Comparison of ENCODE assay signal across 26 mouse cellular contexts in the genomic region with DNA sequence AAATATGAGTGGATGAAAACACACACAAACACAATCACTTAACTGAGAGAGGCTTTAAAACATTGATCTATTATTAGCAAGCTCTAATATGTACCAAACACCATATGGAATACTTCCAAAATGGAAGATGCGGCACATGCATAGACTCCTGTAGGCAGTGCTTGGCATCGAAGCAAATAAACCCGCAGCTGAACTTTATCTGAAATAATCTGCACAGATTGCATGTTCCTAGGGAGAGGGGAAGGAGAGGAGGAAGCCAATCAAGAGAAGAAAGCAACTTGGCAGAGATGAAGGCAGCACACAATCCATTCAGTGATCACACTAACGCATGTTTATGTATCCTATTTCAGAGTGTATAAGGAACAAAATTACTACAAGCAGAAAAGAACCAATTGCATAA.
DNase-seq lines count a peak whose midpoint lies in the region; ATAC-seq and TF ChIP-seq lines count a peak whose summit lies in the region.
"Had no signal": no experiment of that assay in that cellular context is flagged by ENCODE, and none has a peak within 500 bp of the region (broad histone marks: within the 10 kb centered on the region; RNA-seq: fewer than 3 reads in every experiment).

No protein-coding gene starts in this region.

- WGBS in hindbrain, postnatal 0 days = 65% methylated on average over 4 of the region's 4 CpGs
- 72% methylated on average over 4 of the region's 4 CpGs for WGBS in hindbrain, embryonic 16.5 days
- WGBS in kidney, adult 2 months = 68% methylated on average over 4 of the region's 4 CpGs

- no peaks in the 10 kb centered on the region for H3K27me3 ChIP-seq in hindbrain, postnatal 0 days (ENCODE audit: insufficient read depth, low read length)
- no peaks in the 10 kb centered on the region for H3K27me3 ChIP-seq in hindbrain, embryonic 16.5 days (replicated peaks; ENCODE audit: control insufficient read depth, insufficient read depth, low read length)
- H3K27me3 ChIP-seq in kidney, adult 2 months (replicated peaks; ENCODE audit: control insufficient read depth, insufficient read depth, low read length) = no peaks in the 10 kb centered on the region
- H3K27me3 ChIP-seq: embryonic facial prominence, embryonic 13.5 days; heart, embryonic 13.5 days; limb, embryonic 13.5 days; liver, embryonic 12.5 days had no signal

- H3K4me3 ChIP-seq in hindbrain, postnatal 0 days (ENCODE audit: low read length) = no peak overlapping the region
- H3K4me3 ChIP-seq in hindbrain, embryonic 16.5 days (ENCODE audit: low read length) = no peak overlapping the region
- no peak overlapping the region for H3K4me3 ChIP-seq in kidney, adult 2 months (ENCODE audit: insufficient read depth, low read depth, low read length)
- H3K4me3 ChIP-seq: embryonic facial prominence, embryonic 13.5 days; heart, adult 2 months; heart, embryonic 13.5 days; limb, embryonic 13.5 days; liver, embryonic 12.5 days; midbrain, embryonic 10.5 days; myocyte had no signal

- no peak overlapping the region for H3K27ac ChIP-seq in hindbrain, postnatal 0 days
- no peak overlapping the region for H3K27ac ChIP-seq in hindbrain, embryonic 16.5 days (ENCODE audit: low read depth, low read length)
- no peak overlapping the region for H3K27ac ChIP-seq in kidney, adult 2 months (ENCODE audit: insufficient read depth, low read depth, low read length)
- H3K27ac ChIP-seq: embryonic facial prominence, embryonic 13.5 days; heart, adult 2 months; heart, embryonic 13.5 days; kidney, postnatal 0 days; limb, embryonic 13.5 days; liver, embryonic 12.5 days; midbrain, embryonic 10.5 days; stomach, postnatal 0 days had no signal

- peak; percentile 44 for DNase-seq in cerebellum, adult 11-12 months
- DNase-seq in cerebellum, postnatal 4 days (ENCODE audit: low spot score in 2 of 2) = no peak
- peak; percentile 9 for DNase-seq in hindbrain, postnatal 0 days (ENCODE audit: low spot score)
- peak; percentile 70 for DNase-seq in brain, embryonic 14.5 days (ENCODE audit: low read depth)
- DNase-seq in cerebellum, postnatal 25 days = peak; percentile 32 to 54
- DNase-seq in kidney, adult 2 months = no peak
- DNase-seq: adrenal gland, postnatal 14 days; gastrocnemius, postnatal 36 days; heart, adult 2 months; heart, postnatal 14 days; kidney, adult 18-20 months; lung, adult 18-20 months; lung, postnatal 10 days; right cerebral cortex, postnatal 14 days; thymus, adult 2 months had no signal

- H3K9me3 ChIP-seq in hindbrain, postnatal 0 days (ENCODE audit: low read length) = no peaks in the 10 kb centered on the region
- H3K9me3 ChIP-seq in hindbrain, embryonic 16.5 days (ENCODE audit: control insufficient read depth, low read length) = no peaks in the 10 kb centered on the region
- H3K9me3 ChIP-seq: embryonic facial prominence, embryonic 13.5 days; heart, embryonic 13.5 days; limb, embryonic 13.5 days; liver, embryonic 12.5 days; midbrain, embryonic 10.5 days had no signal

- H3K4me2 ChIP-seq in hindbrain, postnatal 0 days (ENCODE audit: low read depth, low read length) = no peak overlapping the region
- H3K4me2 ChIP-seq in hindbrain, embryonic 16.5 days (ENCODE audit: low read length) = no peak overlapping the region
- H3K4me2 ChIP-seq: embryonic facial prominence, embryonic 13.5 days; heart, embryonic 13.5 days; limb, embryonic 13.5 days; liver, embryonic 12.5 days had no signal

- no peak for TF ChIP-seq CTCF in hindbrain, postnatal 0 days (IDR thresholded peaks at IDR 0.05; ENCODE audit: low read depth)
- TF ChIP-seq CTCF in brain, embryonic 14.5 days (IDR thresholded peaks at IDR 0.05; ENCODE audit: borderline replicate concordance, extremely low read depth, insufficient read depth, insufficient read length) = no peak
- no peak for TF ChIP-seq CTCF in kidney, adult 2 months (conservative IDR thresholded peaks at IDR 0.05; ENCODE audit: insufficient read depth, insufficient read length, low read depth, low read length)

- H3K36me3 ChIP-seq in hindbrain, postnatal 0 days (ENCODE audit: insufficient read depth, low read length) = no peaks in the 10 kb centered on the region
- H3K36me3 ChIP-seq in hindbrain, embryonic 16.5 days (ENCODE audit: control insufficient read depth, insufficient read depth, low read length) = no peaks in the 10 kb centered on the region
- H3K36me3 ChIP-seq in kidney, adult 2 months (ENCODE audit: control insufficient read depth, insufficient read depth, low read length) = no peaks in the 10 kb centered on the region
- H3K36me3 ChIP-seq: embryonic facial prominence, embryonic 13.5 days; heart, embryonic 13.5 days; limb, embryonic 13.5 days; liver, embryonic 12.5 days; midbrain, embryonic 10.5 days had no signal

- H3K9ac ChIP-seq in hindbrain, postnatal 0 days (replicated peaks; ENCODE audit: low read length) = no peak overlapping the region
- H3K9ac ChIP-seq in hindbrain, embryonic 16.5 days (ENCODE audit: low read depth, low read length) = no peak overlapping the region
- H3K9ac ChIP-seq: embryonic facial prominence, embryonic 13.5 days; heart, embryonic 13.5 days; limb, embryonic 13.5 days; liver, embryonic 12.5 days had no signal

- TF ChIP-seq POLR2A in brain, embryonic 14.5 days (IDR thresholded peaks at IDR 0.05; ENCODE audit: borderline replicate concordance, extremely low read depth, insufficient read depth, insufficient read length, poor library complexity, severe bottlenecking) = no peak
- no peak for TF ChIP-seq POLR2A in kidney, adult 2 months (IDR thresholded peaks at IDR 0.05; ENCODE audit: low read depth, low read length)

- ATAC-seq in hindbrain, postnatal 0 days = no peak
- no peak for ATAC-seq in hindbrain, embryonic 16.5 days
- ATAC-seq in erythroblast, adult 5-6 weeks (replicated peaks; ENCODE audit: low FRiP score, poor library complexity, severe bottlenecking) = no peak
- ATAC-seq: liver, embryonic 12.5 days; midbrain, embryonic 16.5 days had no signal

- no peaks in the 10 kb centered on the region for H3K4me1 ChIP-seq in hindbrain, postnatal 0 days (ENCODE audit: insufficient read depth, low read length)
- no peaks in the 10 kb centered on the region for H3K4me1 ChIP-seq in hindbrain, embryonic 16.5 days (ENCODE audit: control insufficient read depth, insufficient read depth, low read depth, low read length)
- H3K4me1 ChIP-seq in kidney, adult 2 months (ENCODE audit: control insufficient read depth, insufficient read depth, low read length) = no peaks in the 10 kb centered on the region
- H3K4me1 ChIP-seq: embryonic facial prominence, embryonic 13.5 days; heart, embryonic 13.5 days; limb, embryonic 13.5 days; liver, embryonic 12.5 days had no signal

Comparison
In these comparisons a context has a peak if more than half of its experiments do, and no peak if none do; other contexts are left out.
1. DNase-seq: peak in cerebellum, adult 11-12 months (single experiment), hindbrain, postnatal 0 days (single experiment), brain, embryonic 14.5 days (single experiment) and cerebellum, postnatal 25 days (2 of 2); none in cerebellum, postnatal 4 days (0 of 2) and kidney, adult 2 months (single experiment).